Mouse (Mus musculus) layer of hippocampus, postnatal 14 days (tissue): ENCODE data around the gene Slc9b2. TPM values are rescaled to one million over a fixed set of nuclear protein-coding genes. Genes with fewer than 3 reads are reported as not detected.

Experiments
- total RNA-seq, 2 experiments: library from RNA; stranded (reverse); gene quantifications; 2 replicates each; pipeline ENCODE4 v1.2.3; 2021

The Slc9b2 gene
- total RNA-seq, 2 experiments from 2014 or later, result 3.1 to 4.0 TPM

Other genes with a start within 250 kb of the Slc9b2 start
- 1 to 10 TPM; 2.7 TPM for gene Cenpe, start 95.2 kb upstream of the Slc9b2 start, total RNA-seq
- 1 to 10 TPM; 2.3 to 3.8 TPM for gene Bdh2, start 26.5 kb upstream of the Slc9b2 start, total RNA-seq
- under 1 TPM; 0.16 to 0.43 TPM for gene Slc9b1, start 40.3 kb downstream of the Slc9b2 start, total RNA-seq
- gene Cisd2, start 116.2 kb downstream of the Slc9b2 start, total RNA-seq, result 10 to 100 TPM; 34.5 to 38.2 TPM
- gene Ube2d3, start 130.4 kb downstream of the Slc9b2 start, total RNA-seq, result 100 to 1,000 TPM; 246 to 248 TPM
- 10 to 100 TPM in 1 of 2 experiments, 1 to 10 TPM in 1; 6.4 to 11.1 TPM for gene Manba, start 177.9 kb downstream of the Slc9b2 start, total RNA-seq